Mouse (Mus musculus): ENCODE measurements at regions not wholly inside any gene's neighbourhood (a gene's known extent, or its start where the extent isn't known, plus 50 kb on each side); places are given as distances from the start of the nearest gene placed in this dataset.

DNA sequence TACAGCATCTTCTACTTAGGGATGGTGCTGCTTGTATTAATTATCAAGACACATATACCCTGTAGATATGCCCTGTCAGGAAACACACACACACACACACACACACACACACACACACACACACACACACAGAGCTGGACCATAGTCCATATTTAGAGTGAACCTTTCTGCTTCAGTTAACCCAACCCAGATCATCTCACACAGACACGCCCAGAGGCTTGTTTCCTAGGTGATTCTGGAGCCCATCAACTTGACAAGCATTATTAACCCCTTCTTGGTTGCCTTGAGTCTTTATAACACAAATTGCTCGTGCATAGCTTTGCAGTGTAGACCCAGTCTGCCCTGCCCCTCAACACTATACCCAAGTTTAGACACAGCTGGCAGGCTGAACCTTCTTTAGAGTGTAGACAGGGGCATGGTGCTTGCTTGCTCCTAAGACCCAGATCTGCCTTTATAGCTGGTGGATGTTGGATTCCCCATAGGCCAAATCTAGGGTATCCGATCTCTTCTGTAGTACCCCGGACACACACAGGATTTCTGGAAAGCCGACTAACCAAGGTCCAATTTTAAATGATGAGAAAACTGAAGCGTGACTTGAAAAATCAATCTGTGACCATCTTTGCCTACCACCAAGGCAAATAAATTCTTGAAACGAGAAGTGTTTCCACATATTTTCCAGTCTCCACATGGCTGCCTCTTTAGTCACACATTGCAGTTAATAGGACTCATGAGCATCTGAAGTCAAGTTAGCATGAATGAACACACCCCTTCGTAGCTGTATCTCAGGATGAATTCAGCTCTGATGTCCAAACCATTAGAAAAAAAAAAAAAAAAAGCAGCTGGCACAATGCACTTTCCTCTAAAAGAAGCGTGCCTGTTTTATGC is 56.3 kb upstream of the Stmnd1 start:
- no peak for TF ChIP-seq EP300 (IDR thresholded peaks at IDR 0.05)
- TF ChIP-seq CTCF (IDR thresholded peaks at IDR 0.05), result no peak

Data from lung, postnatal 0 days (tissue).